Mouse (Mus musculus) heart, adult 10 weeks (tissue): ENCODE results near the gene Timm9. TPM values are rescaled to one million over a fixed set of nuclear protein-coding genes. Genes with fewer than 3 reads are reported as not detected.

Experiments
- polyA plus RNA-seq: library from polyadenylated mRNA; stranded (reverse); fragments of 350-450 nt; fragmentation: Illumina TruSeq; extraction: RNeasy Lipid Tissue Mini Kit (QIAGEN cat#74804); gene quantifications from one replicate; pipeline ENCODE4 v1.2.3, GENCODE M21; 2014; ENCODE audit warnings: low read depth, low replicate concordance

Gene Timm9
- 47.4 TPM for polyA plus RNA-seq

DNA sequence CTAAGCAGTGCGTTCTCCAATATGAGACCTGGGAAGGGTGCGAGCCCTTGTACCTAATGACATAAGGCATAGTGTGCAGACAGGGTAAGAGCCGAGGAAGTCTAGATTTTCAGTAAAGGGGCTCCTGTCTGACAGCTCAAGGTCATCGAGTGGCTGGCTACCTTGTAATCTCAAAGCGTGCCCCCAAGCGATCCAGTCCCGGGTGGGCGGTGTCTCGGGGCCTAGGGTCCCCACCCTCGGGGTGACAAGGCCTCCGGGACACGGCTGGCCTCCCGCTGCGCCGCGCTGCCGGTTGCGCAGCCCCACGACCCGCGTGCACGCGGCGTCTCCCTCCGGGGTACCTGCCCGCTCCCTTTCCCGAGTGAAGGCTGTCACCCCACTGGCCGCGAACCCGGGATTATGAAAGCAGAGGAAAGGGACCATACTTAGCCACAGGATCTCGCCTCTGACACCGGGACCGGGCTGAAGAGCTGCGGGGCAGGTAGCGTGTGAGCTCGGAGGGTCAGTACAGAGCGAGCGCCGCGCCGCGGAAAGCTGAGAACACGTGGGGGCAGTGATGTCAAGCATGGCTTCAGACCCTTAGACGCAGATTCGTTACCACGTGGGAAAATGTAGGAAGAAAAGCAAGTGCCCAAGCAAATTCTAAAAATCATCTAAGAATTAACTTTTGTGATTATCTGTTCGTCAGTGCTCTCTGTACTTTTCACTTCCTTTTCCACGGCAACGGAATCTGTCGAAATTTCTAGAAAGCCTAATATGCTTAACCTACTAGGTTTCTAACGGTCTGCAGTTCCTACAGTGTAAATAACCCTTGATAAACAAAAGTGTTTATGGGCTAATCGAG is at the start of gene Timm9, which contains the start of gene 2700049A03Rik:
Timm9 (minus strand) TSS at position 555 of the 844 bp plus-strand sequence.
2700049A03Rik (plus strand) TSS at position 719 of the 844 bp plus-strand sequence.

GRCm38 (mm10) chr12:71111331-71111730 is 25.2 kb downstream of the Timm9 start, which contains the start of gene Tomm20l:
Gene Tomm20l, plus strand, starts transcription at chr12:71111428.

Other genes starting within 250 kb of the Timm9 start
- gene Actr10, start 198.8 kb downstream of the Timm9 start, polyA plus RNA-seq, result 90.8 TPM
- gene Psma3, start 162.1 kb downstream of the Timm9 start, polyA plus RNA-seq, result 198 TPM
- 11.7 TPM for gene Arid4a, start 120.7 kb downstream of the Timm9 start, polyA plus RNA-seq
- not detected for gene Tomm20l, start 25.3 kb downstream of the Timm9 start, polyA plus RNA-seq
- 2.8 TPM for gene 2700049A03Rik, start 164 bp upstream of the Timm9 start, polyA plus RNA-seq
- gene Dact1, start 173.2 kb upstream of the Timm9 start, polyA plus RNA-seq, result 3.7 TPM